Mouse (Mus musculus): ENCODE measurements at regions not wholly inside any gene's neighbourhood (a gene's known extent, or its start where the extent isn't known, plus 50 kb on each side); places are given as distances from the start of the nearest gene placed in this dataset.
"Not testable (repeated sequence)": the region's sequence is repeated elsewhere in the genome, so short reads cannot be mapped to it uniquely, and the experiment has no call there.

- no peak for DNase-seq (ENCODE audit: low spot score in 2 of 2)
Measured at GRCm38 (mm10) chr1:105463819-105464614, 107.5 kb upstream of the Rnf152 start.

GRCm38 (mm10) chr1:105462695-105463094 lies 106.2 kb upstream of the Rnf152 start:
- no peak for DNase-seq (ENCODE audit: low spot score in 2 of 2)

- not testable (repeated sequence) for DNase-seq (ENCODE audit: low spot score in 2 of 2)
Measured at GRCm38 (mm10) chr1:105455783-105456182, 99.3 kb upstream of the Rnf152 start.

GRCm38 (mm10) chr1:105454687-105455086 lies 98.2 kb upstream of the Rnf152 start:
- DNase-seq (ENCODE audit: low spot score in 2 of 2): no peak

- DNase-seq (ENCODE audit: low spot score in 2 of 2): no peak
Measured at GRCm38 (mm10) chr1:105446212-105446611, 89.7 kb upstream of the Rnf152 start.

- no peak for DNase-seq (ENCODE audit: low spot score in 2 of 2)
Measured at GRCm38 (mm10) chr1:105443546-105443945, 87.0 kb upstream of the Rnf152 start.

GRCm38 (mm10) chr1:105440296-105440695 lies 83.8 kb upstream of the Rnf152 start:
- DNase-seq (ENCODE audit: low spot score in 2 of 2): no peak

- DNase-seq (ENCODE audit: low spot score in 2 of 2): peak; percentile 25 to 33
Measured at GRCm38 (mm10) chr1:105434631-105435403, 78.3 kb upstream of the Rnf152 start.

GRCm38 (mm10) chr1:105433949-105434348 lies 77.4 kb upstream of the Rnf152 start:
- no peak for DNase-seq (ENCODE audit: low spot score in 2 of 2)

- DNase-seq (ENCODE audit: low spot score in 2 of 2): no peak
Measured at GRCm38 (mm10) chr1:105431803-105432202, 75.3 kb upstream of the Rnf152 start.

GRCm38 (mm10) chr1:105430712-105431111 lies 74.2 kb upstream of the Rnf152 start:
- no peak for DNase-seq (ENCODE audit: low spot score in 2 of 2)

- DNase-seq (ENCODE audit: low spot score in 2 of 2): no peak
Measured at GRCm38 (mm10) chr1:105428165-105428564, 71.7 kb upstream of the Rnf152 start.

GRCm38 (mm10) chr1:105426086-105426485 lies 69.6 kb upstream of the Rnf152 start:
- no peak for DNase-seq (ENCODE audit: low spot score in 2 of 2)

- no peak for DNase-seq (ENCODE audit: low spot score in 2 of 2)
Measured at GRCm38 (mm10) chr1:105423380-105423779, 66.9 kb upstream of the Rnf152 start.

- no peak for DNase-seq (ENCODE audit: low spot score in 2 of 2)
Measured at GRCm38 (mm10) chr1:105422945-105423344, 66.4 kb upstream of the Rnf152 start.

GRCm38 (mm10) chr1:105420374-105421046 lies 64.0 kb upstream of the Rnf152 start:
- no peak for DNase-seq (ENCODE audit: low spot score in 2 of 2)

All from thymus, postnatal 10 days (tissue).